Mouse (Mus musculus): ENCODE measurements around the gene Magoh. TPM values are rescaled to one million over a fixed set of nuclear protein-coding genes. Genes with fewer than 3 reads are reported as not detected.

Gene Magoh
- total and polyA plus RNA-seq, 3 experiments: 207 to 276 TPM; not detected in 1

DNA sequence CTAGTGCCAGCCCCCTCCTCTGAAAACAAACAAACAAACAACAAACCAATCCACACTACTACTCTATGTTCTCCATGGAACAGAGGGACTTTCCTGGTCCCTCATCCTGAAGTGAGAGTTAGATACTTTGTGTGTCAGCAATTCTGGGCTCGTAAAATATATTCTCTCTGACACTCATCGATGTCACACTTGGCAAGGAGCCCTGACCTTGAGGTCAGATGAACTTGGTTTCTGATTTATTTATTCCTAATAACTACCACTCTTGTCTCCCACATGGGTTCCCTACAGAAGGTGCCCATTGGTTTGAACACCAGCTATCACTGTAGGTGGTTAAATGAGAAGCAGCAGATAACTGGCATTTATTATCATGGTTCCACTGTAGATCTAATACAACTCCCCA is 40.8 kb downstream of the Magoh start:
- no peak overlapping the region for H3K4me3 ChIP-seq (ENCODE audit: control insufficient read depth in 1 of 2, insufficient read depth in 1 of 2, low read depth in 2 of 2, low read length in 2 of 2)
- H3K9me3 ChIP-seq (replicated peaks; ENCODE audit: insufficient read depth, low read length): no peaks in the 10 kb centered on the region
- H3K9ac ChIP-seq (ENCODE audit: control insufficient read depth, low read depth, low read length, poor library complexity, severe bottlenecking): no peak overlapping the region
- no peak for DNase-seq (ENCODE audit: low read depth, low spot score)
- H3K36me3 ChIP-seq (ENCODE audit: control insufficient read depth in 1 of 2, insufficient read depth in 2 of 2, low read length in 2 of 2): peaks cover 0 to 37% of the 10 kb centered on the region in 2 experiments; a peak in 2 of 4 replicates
- H3K4me1 ChIP-seq (ENCODE audit: control insufficient read depth in 1 of 2, insufficient read depth in 2 of 2, low read length in 2 of 2): peaks cover 27 to 29% of the 10 kb centered on the region in 2 experiments
- H3K27me3 ChIP-seq (ENCODE audit: control insufficient read depth in 1 of 2, insufficient read depth in 2 of 2, low read length in 2 of 2): no peaks in the 10 kb centered on the region
- H3K79me2 ChIP-seq (ENCODE audit: control insufficient read depth, insufficient read depth, low read length, poor library complexity): peaks cover 3% of the 10 kb centered on the region; the same call in 1 of the 2 replicates
- no peak overlapping the region for H3K27ac ChIP-seq (ENCODE audit: control insufficient read depth, low read depth, low read length)
- no peak for TF ChIP-seq MAX (IDR thresholded peaks at IDR 0.05; ENCODE audit: low read length)
- no peak for TF ChIP-seq NRF1 (IDR thresholded peaks at IDR 0.05; ENCODE audit: insufficient read depth, low read depth, low read length, poor library complexity, severe bottlenecking)
- TF ChIP-seq MAFK (IDR thresholded peaks at IDR 0.05; ENCODE audit: borderline replicate concordance, low read depth, low read length): no peak
- no peak for TF ChIP-seq CTCF (IDR thresholded peaks at IDR 0.05 in 2 of 3, conservative IDR thresholded peaks at IDR 0.05 in 1 of 3; ENCODE audit: control insufficient read depth in 1 of 3, insufficient read depth in 1 of 3, low read depth in 2 of 3, low read length in 3 of 3, poor library complexity in 1 of 3, severe bottlenecking in 1 of 3)
- TF ChIP-seq JUND (IDR thresholded peaks at IDR 0.05; ENCODE audit: low read depth, low read length): no peak
- TF ChIP-seq USF2 (IDR thresholded peaks at IDR 0.05; ENCODE audit: borderline replicate concordance in 1 of 2, insufficient read depth in 1 of 2, low read depth in 1 of 2, low read length in 2 of 2): no peak
- no peak for TF ChIP-seq ZC3H11A (IDR thresholded peaks at IDR 0.05; ENCODE audit: low read depth, low read length)
- no peak for TF ChIP-seq TBP (IDR thresholded peaks at IDR 0.05; ENCODE audit: low read depth, low read length)
- no peak for TF ChIP-seq ZKSCAN1 (IDR thresholded peaks at IDR 0.05; ENCODE audit: low read depth, low read length)
- TF ChIP-seq CHD2 (IDR thresholded peaks at IDR 0.05; ENCODE audit: low read length): no peak
- no peak for TF ChIP-seq POLR2AphosphoS5 (IDR thresholded peaks at IDR 0.05; ENCODE audit: borderline replicate concordance, low read depth, low read length)
- no peak for TF ChIP-seq E2F4 (IDR thresholded peaks at IDR 0.05; ENCODE audit: borderline replicate concordance, low read depth, low read length)
- no peak for TF ChIP-seq MYB (IDR thresholded peaks at IDR 0.05; ENCODE audit: low read depth, low read length)
- TF ChIP-seq MEF2A (IDR thresholded peaks at IDR 0.05; ENCODE audit: extremely low read depth, insufficient replicate concordance, low read depth, low read length, poor library complexity, severe bottlenecking): no peak

DNA sequence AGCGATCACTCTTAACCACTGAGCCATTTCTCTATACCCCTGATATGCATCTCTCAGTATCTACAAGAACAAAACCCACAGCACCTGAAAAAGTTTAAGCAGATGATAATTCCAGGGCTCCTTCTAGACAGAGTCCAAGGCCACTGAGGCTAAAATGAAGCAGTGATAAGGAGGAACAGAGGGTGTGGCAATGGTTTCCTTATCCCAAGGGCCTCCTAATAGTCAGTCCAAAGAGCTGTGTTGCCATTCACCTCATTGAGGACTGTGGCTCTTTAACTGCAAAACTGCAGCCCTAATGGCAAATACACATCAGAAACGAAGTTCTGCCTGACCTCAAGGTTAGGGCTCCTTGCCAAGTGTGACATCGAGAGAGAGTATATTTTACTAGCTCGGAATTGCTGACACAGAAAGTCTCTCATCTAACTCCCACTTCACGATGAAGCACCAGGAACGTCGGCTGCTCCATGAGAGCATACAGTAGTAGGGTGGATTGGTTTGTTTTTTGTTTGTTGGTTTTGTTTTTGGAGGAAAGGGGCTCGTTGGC is 41.7 kb downstream of the Magoh start:
- Histone ChIP-seq H3K9ac (ENCODE audit: control insufficient read depth, low read depth, low read length, poor library complexity, severe bottlenecking) (no peak overlapping the region), H3K27ac (ENCODE audit: control insufficient read depth, low read depth, low read length) (no peak overlapping the region), H3K36me3 (ENCODE audit: control insufficient read depth in 1 of 2, insufficient read depth in 2 of 2, low read length in 2 of 2) (peaks cover 0 to 37% of the 10 kb centered on the region in 2 experiments; a peak in 2 of 4 replicates), H3K4me1 (ENCODE audit: control insufficient read depth in 1 of 2, insufficient read depth in 2 of 2, low read length in 2 of 2) (peaks cover 27 to 28% of the 10 kb centered on the region in 2 experiments), H3K27me3 (ENCODE audit: control insufficient read depth in 1 of 2, insufficient read depth in 2 of 2, low read length in 2 of 2) (no peaks in the 10 kb centered on the region), H3K79me2 (ENCODE audit: control insufficient read depth, insufficient read depth, low read length, poor library complexity) (peaks cover 3% of the 10 kb centered on the region; the same call in 1 of the 2 replicates), H3K4me3 (ENCODE audit: control insufficient read depth in 1 of 2, insufficient read depth in 1 of 2, low read depth in 2 of 2, low read length in 2 of 2) (no peak overlapping the region), H3K9me3 (replicated peaks; ENCODE audit: insufficient read depth, low read length) (no peaks in the 10 kb centered on the region)
- peak; percentile 58 for DNase-seq (ENCODE audit: low read depth, low spot score)
- no peak for TF ChIP-seq ZMIZ1 (IDR thresholded peaks at IDR 0.05; ENCODE audit: low read depth, low read length)
- no peak for TF ChIP-seq NRF1 (IDR thresholded peaks at IDR 0.05; ENCODE audit: insufficient read depth, low read depth, low read length, poor library complexity, severe bottlenecking)
- peak in 1 of 2 experiments; percentile 11; a peak in 1 of 4 replicates for TF ChIP-seq EP300 (IDR thresholded peaks at IDR 0.05; ENCODE audit: low read depth in 1 of 2, low read length in 2 of 2)
- TF ChIP-seq TCF12 (IDR thresholded peaks at IDR 0.05; ENCODE audit: low read depth, low read length): 0 out of 2 replicates have a peak, but pooled peaks have one; percentile 16

Measured in MEL (cell line).